ENCODE assay signal across 42 mouse cellular contexts in genomic region chr8:4227919-4228318, GRCm38 (mm10). TPM values are rescaled to one million over a fixed set of nuclear protein-coding genes. Genes with fewer than 3 reads are reported as not detected.
"Had no signal": no experiment of that assay in that cellular context is flagged by ENCODE, and none has a peak within 500 bp of the region (broad histone marks: within the 10 kb centered on the region; RNA-seq: fewer than 3 reads in every experiment).

No protein-coding gene starts in this region.

- H3K36me3 ChIP-seq: limb, embryonic 12.5 days; limb, embryonic 13.5 days; limb, embryonic 15.5 days; liver, embryonic 12.5 days; liver, embryonic 13.5 days; liver, embryonic 15.5 days; lung, embryonic 15.5 days; midbrain, embryonic 10.5 days; midbrain, embryonic 12.5 days; midbrain, embryonic 13.5 days; neural tube, embryonic 12.5 days had no signal

- H3K9me3 ChIP-seq: limb, embryonic 12.5 days; limb, embryonic 13.5 days; limb, embryonic 15.5 days; liver, embryonic 12.5 days; liver, embryonic 13.5 days; liver, embryonic 15.5 days; lung, embryonic 15.5 days; megakaryocyte, embryonic 14.5 days; midbrain, embryonic 10.5 days; midbrain, embryonic 12.5 days; midbrain, embryonic 13.5 days; neural tube, embryonic 12.5 days had no signal

- H3K4me2 ChIP-seq: limb, embryonic 12.5 days; limb, embryonic 15.5 days; liver, embryonic 11.5 days; liver, embryonic 12.5 days; liver, embryonic 13.5 days; liver, embryonic 15.5 days; midbrain, embryonic 12.5 days; midbrain, embryonic 13.5 days; neural tube, embryonic 12.5 days had no signal

- DNase-seq: left cerebral cortex, postnatal 4 days; liver; liver, embryonic 13.5 days; liver, postnatal 0 days; lung, adult 18-20 months; lung, adult 2 months; lung, embryonic 14.5 days; lung, postnatal 10 days; lung, postnatal 14 days; lung, postnatal 36 days; lung, postnatal 4 days; midbrain, embryonic 14.5 days had no signal

- H3K27ac ChIP-seq: left cerebral cortex, adult 2 months; limb, embryonic 12.5 days; limb, embryonic 13.5 days; limb, embryonic 15.5 days; liver, embryonic 12.5 days; liver, embryonic 13.5 days; liver, embryonic 14.5 days; liver, embryonic 15.5 days; lung, embryonic 15.5 days; macrophage; midbrain, embryonic 10.5 days; midbrain, embryonic 12.5 days; midbrain, embryonic 13.5 days; neural tube, embryonic 12.5 days had no signal

- H3K9ac ChIP-seq: limb, embryonic 12.5 days; limb, embryonic 13.5 days; limb, embryonic 15.5 days; liver, embryonic 12.5 days; liver, embryonic 13.5 days; liver, embryonic 14.5 days; liver, embryonic 15.5 days; liver, postnatal 0 days; lung, embryonic 14.5 days; lung, embryonic 15.5 days; midbrain, embryonic 12.5 days; midbrain, embryonic 13.5 days; neural tube, embryonic 12.5 days had no signal

- H3K4me3 ChIP-seq: left cerebral cortex, adult 2 months; limb, embryonic 12.5 days; limb, embryonic 13.5 days; limb, embryonic 15.5 days; liver, embryonic 12.5 days; liver, embryonic 13.5 days; liver, embryonic 15.5 days; megakaryocyte, embryonic 14.5 days; midbrain, embryonic 10.5 days; midbrain, embryonic 12.5 days; midbrain, embryonic 13.5 days; neural tube, embryonic 12.5 days had no signal

- ATAC-seq: liver, embryonic 12.5 days; liver, postnatal 0 days; lung, postnatal 0 days; midbrain, embryonic 13.5 days; midbrain, embryonic 16.5 days had no signal

RNA-seq across cellular contexts. Expression of gene Lrrc8e, which starts 1.3 kb away (rescaled TPM):
- total RNA-seq: left cerebral cortex, adult 2 months; left cerebral cortex, postnatal 10 days; left cerebral cortex, postnatal 14 days; left cerebral cortex, postnatal 25 days; left cerebral cortex, postnatal 36 days; left cerebral cortex, postnatal 4 days; megakaryocyte progenitor cell, adult 5-6 weeks; megakaryocyte, adult 5-6 weeks; megakaryocyte-erythroid progenitor cell, adult 5-6 weeks; midbrain, postnatal 0 days; monocyte, adult 5-6 weeks had no signal
- polyA plus RNA-seq: macrophage; midbrain, embryonic 13.5 days; midbrain, embryonic 14.5 days; midbrain, embryonic 16.5 days; neural tube, embryonic 11.5 days had no signal

RNA-seq across cellular contexts. Expression of gene Prr36, which starts 10.7 kb away (rescaled TPM):
- total RNA-seq: megakaryocyte-erythroid progenitor cell, adult 5-6 weeks; monocyte, adult 5-6 weeks had no signal

RNA-seq across cellular contexts. Expression of gene Gm49320, which starts 10.7 kb away (rescaled TPM):
- total RNA-seq: left cerebral cortex, adult 18-20 months; left cerebral cortex, postnatal 14 days; liver, adult 2 months; megakaryocyte, adult 5-6 weeks; monocyte, adult 5-6 weeks had no signal
- polyA plus RNA-seq: liver, embryonic 16.5 days; liver, postnatal 0 days had no signal
